Mouse (Mus musculus) ovary, adult 10 weeks (tissue): ENCODE results near the gene Lyst. TPM values are rescaled to one million over a fixed set of nuclear protein-coding genes. Genes with fewer than 3 reads are reported as not detected.

Experiments used
- polyA plus RNA-seq: library from polyadenylated mRNA; stranded (reverse); fragments of 350-450 nt; fragmentation: Illumina TruSeq; extraction: RNeasy Lipid Tissue Mini Kit (QIAGEN cat#74804); gene quantifications from one replicate; pipeline ENCODE4 v1.2.3, GENCODE M21; 2014

Lyst gene
- polyA plus RNA-seq = 13.1 TPM

DNA sequence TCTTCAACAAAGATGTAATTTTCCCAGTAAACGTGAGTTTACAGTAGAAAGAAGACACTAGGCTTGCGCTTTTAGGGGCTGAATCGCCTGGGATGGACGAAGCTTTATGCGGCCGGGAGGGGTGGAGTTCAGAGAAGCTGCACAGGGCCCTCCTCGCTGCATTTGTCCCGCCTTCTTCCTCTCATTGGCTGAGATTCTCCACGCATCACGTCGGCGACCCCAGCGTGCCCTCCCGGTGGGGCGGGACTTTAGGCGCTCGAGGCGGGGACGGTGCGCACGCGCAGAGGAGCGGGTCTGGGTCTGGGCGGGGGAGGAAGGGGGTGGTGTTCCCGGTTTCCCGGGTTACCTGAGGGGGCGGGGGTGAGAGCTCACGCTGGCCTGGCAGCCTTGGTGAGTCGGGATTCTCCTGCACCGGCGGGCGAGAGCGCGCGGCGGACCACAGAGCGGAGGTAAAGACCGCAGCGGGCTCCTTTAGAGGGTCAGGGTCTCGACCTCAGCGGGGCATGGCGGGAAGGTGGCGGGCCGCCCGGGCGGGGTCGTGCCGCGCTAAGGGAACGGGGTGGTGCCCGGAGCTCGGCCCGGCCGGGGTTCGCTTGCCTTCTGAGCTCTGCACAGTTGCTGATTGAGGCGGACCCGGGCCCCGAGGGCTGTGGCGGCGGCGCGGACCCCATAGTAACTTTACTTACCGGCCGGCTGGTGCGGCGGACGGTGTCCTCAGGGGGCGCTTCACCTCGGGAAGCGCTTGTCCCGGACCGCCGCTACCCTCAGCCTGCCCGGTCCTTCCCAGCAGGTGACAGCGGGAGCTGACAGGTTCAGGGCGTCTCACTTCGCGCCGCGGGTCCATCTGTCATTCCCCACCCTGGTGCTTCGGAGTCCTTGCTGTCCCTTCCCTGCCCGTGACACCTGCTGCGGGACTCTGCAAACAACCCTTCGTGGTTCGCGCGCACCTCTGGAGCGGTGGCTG is at the start of gene Lyst:
Lyst (plus strand) TSS at position 350 of the 964 bp plus-strand sequence.

DNA sequence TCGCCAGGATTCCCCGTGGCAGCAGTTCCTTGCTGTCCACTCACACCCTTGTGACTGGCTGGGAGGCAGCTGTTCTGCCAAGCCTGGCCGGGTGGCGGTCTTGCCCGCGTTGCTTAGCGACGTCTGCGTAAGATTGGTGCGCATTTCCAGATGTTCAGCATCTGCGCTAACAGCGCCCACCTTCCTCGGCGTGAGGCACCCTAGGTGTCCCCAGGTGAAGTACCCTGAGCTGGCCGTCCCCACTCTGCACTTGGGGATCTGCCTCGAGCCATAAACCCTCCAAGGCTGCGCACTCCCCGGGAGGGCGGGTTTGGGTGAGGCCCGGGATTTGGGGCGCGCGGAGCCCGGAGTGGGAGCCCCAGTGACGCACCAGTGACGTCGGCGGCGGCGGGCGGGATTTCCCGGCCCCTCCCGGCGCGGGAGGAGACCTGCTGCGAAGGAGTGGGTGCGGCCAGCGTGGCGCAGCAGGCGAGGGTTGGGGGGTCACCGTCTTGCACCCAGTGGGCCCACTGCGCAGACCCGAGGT is 193.8 kb downstream of the Lyst start, which contains the start of gene Gng4:
Gng4 (plus strand) TSS at position 166 of the 526 bp plus-strand sequence.

Other genes with a start within 250 kb of the Lyst start
- 11.1 TPM for gene Gpr137b, start 196.4 kb upstream of the Lyst start, polyA plus RNA-seq
- gene Nid1, start 152.8 kb upstream of the Lyst start, polyA plus RNA-seq = 164 TPM
- gene Gng4, start 193.7 kb downstream of the Lyst start, polyA plus RNA-seq = 1.2 TPM